Mouse (Mus musculus): Measurements from ENCODE around the gene Ntm. TPM values are rescaled to one million over a fixed set of nuclear protein-coding genes. Genes with fewer than 3 reads are reported as not detected.

Ntm gene
- polyA plus RNA-seq, 1 experiment, result not detected

GRCm38 (mm10) chr9:29272861-29273260, 690.1 kb downstream of the Ntm start:
- H3K79me2 ChIP-seq (ENCODE audit: control insufficient read depth, insufficient read depth), result no peaks in the 10 kb centered on the region
- H3K4me3 ChIP-seq (ENCODE audit: insufficient read depth, poor library complexity, severe bottlenecking), result no peak overlapping the region
- H3ac ChIP-seq (ENCODE audit: control insufficient read depth, insufficient read length, low read depth), result no peak overlapping the region
- TF ChIP-seq MYOD1 (IDR thresholded peaks at IDR 0.05; ENCODE audit: control insufficient read depth, insufficient read length, low read depth), result no peak
- TF ChIP-seq FOSL1 (IDR thresholded peaks at IDR 0.05; ENCODE audit: insufficient read depth, low read length, poor library complexity, severe bottlenecking), result no peak
- no peak for TF ChIP-seq MAX (IDR thresholded peaks at IDR 0.05)
- TF ChIP-seq USF1 (IDR thresholded peaks at IDR 0.05; ENCODE audit: low read depth), result no peak
- no peak for TF ChIP-seq CTCF (IDR thresholded peaks at IDR 0.05; ENCODE audit: control insufficient read depth, insufficient read depth, insufficient read length)
- no peak for TF ChIP-seq MYOG (IDR thresholded peaks at IDR 0.05; ENCODE audit: control insufficient read depth, extremely low read depth, insufficient read length)
- no peak for TF ChIP-seq CEBPB (IDR thresholded peaks at IDR 0.05; ENCODE audit: low read depth)
- no peaks in the 10 kb centered on the region for H3K27me3 ChIP-seq (ENCODE audit: control insufficient read depth, insufficient read depth, insufficient read length)
- H3K79me3 ChIP-seq (ENCODE audit: low read depth), result no peaks in the 10 kb centered on the region
- no peaks in the 10 kb centered on the region for H3K36me3 ChIP-seq (ENCODE audit: control insufficient read depth, insufficient read depth)

GRCm38 (mm10) chr9:29269988-29270387, 693.0 kb downstream of the Ntm start:
- H3K36me3 ChIP-seq (ENCODE audit: control insufficient read depth, insufficient read depth), result no peaks in the 10 kb centered on the region
- H3K79me2 ChIP-seq (ENCODE audit: control insufficient read depth, insufficient read depth), result no peaks in the 10 kb centered on the region
- H3K4me3 ChIP-seq (ENCODE audit: insufficient read depth, poor library complexity, severe bottlenecking), result no peak overlapping the region
- no peaks in the 10 kb centered on the region for H3K79me3 ChIP-seq (ENCODE audit: low read depth)
- TF ChIP-seq MAX (IDR thresholded peaks at IDR 0.05), result no peak
- H3K27me3 ChIP-seq (ENCODE audit: control insufficient read depth, insufficient read depth, insufficient read length), result no peaks in the 10 kb centered on the region
- no peak overlapping the region for H3ac ChIP-seq (ENCODE audit: control insufficient read depth, insufficient read length, low read depth)

GRCm38 (mm10) chr9:29269277-29269646, 693.7 kb downstream of the Ntm start:
- no peaks in the 10 kb centered on the region for H3K79me2 ChIP-seq (ENCODE audit: control insufficient read depth, insufficient read depth)
- H3K4me3 ChIP-seq (ENCODE audit: insufficient read depth, poor library complexity, severe bottlenecking), result no peak overlapping the region
- no peaks in the 10 kb centered on the region for H3K36me3 ChIP-seq (ENCODE audit: control insufficient read depth, insufficient read depth)
- H3ac ChIP-seq (ENCODE audit: control insufficient read depth, insufficient read length, low read depth), result no peak overlapping the region
- H3K27me3 ChIP-seq (ENCODE audit: control insufficient read depth, insufficient read depth, insufficient read length), result no peaks in the 10 kb centered on the region
- no peaks in the 10 kb centered on the region for H3K79me3 ChIP-seq (ENCODE audit: low read depth)
- TF ChIP-seq MYOG (IDR thresholded peaks at IDR 0.05; ENCODE audit: control insufficient read depth, extremely low read depth, insufficient read length) (no peak), MAX (IDR thresholded peaks at IDR 0.05) (no peak), USF1 (IDR thresholded peaks at IDR 0.05; ENCODE audit: low read depth) (no peak), CEBPB (IDR thresholded peaks at IDR 0.05; ENCODE audit: low read depth) (no peak), FOSL1 (IDR thresholded peaks at IDR 0.05; ENCODE audit: insufficient read depth, low read length, poor library complexity, severe bottlenecking) (no peak), CTCF (IDR thresholded peaks at IDR 0.05; ENCODE audit: control insufficient read depth, insufficient read depth, insufficient read length) (no peak), MYOD1 (IDR thresholded peaks at IDR 0.05; ENCODE audit: control insufficient read depth, insufficient read length, low read depth) (no peak)

DNA sequence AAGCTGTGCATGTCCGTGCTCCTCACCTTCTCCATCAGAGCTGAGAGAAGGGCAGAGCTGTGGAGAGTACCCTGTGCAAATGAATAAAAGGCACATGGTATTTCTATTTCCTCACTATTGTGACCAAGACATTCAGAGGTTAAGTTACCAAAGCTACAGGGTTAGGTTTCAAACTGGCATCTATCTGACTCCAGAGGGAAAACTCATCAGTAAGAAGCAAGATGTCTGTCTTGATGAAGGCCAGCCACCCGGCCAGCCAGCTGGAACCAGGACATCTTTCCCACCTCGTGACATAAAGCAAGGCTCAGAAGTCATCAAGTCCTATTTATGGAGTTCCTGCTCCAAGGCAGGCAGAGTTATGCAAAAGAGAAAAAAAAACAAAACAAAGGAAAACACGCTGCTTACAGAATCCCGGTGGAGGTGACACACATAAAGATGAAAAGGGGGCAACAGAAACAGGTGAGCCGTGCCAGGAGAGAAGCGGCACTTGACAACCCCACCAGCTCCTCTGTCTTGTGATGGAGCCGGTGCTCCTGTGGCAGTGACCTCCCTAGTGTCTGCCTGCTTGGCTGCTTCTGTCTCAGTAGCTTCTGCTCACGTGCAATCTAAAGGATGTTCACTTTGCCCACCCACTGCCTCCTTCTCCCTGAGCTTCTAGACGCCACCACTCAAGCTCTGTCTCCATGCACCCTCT, 694.2 kb downstream of the Ntm start:
- no peak overlapping the region for H3K4me3 ChIP-seq (ENCODE audit: insufficient read depth, poor library complexity, severe bottlenecking)
- TF ChIP-seq USF1 (IDR thresholded peaks at IDR 0.05; ENCODE audit: low read depth) (no peak), CEBPB (IDR thresholded peaks at IDR 0.05; ENCODE audit: low read depth) (no peak), CTCF (IDR thresholded peaks at IDR 0.05; ENCODE audit: control insufficient read depth, insufficient read depth, insufficient read length) (no peak), MAX (IDR thresholded peaks at IDR 0.05) (no peak), MYOG (IDR thresholded peaks at IDR 0.05; ENCODE audit: control insufficient read depth, extremely low read depth, insufficient read length) (no peak), FOSL1 (IDR thresholded peaks at IDR 0.05; ENCODE audit: insufficient read depth, low read length, poor library complexity, severe bottlenecking) (no peak)
- H3ac ChIP-seq (ENCODE audit: control insufficient read depth, insufficient read length, low read depth), result no peak overlapping the region
- no peaks in the 10 kb centered on the region for H3K27me3 ChIP-seq (ENCODE audit: control insufficient read depth, insufficient read depth, insufficient read length)
- no peaks in the 10 kb centered on the region for H3K79me3 ChIP-seq (ENCODE audit: low read depth)
- no peaks in the 10 kb centered on the region for H3K79me2 ChIP-seq (ENCODE audit: control insufficient read depth, insufficient read depth)
- no peaks in the 10 kb centered on the region for H3K36me3 ChIP-seq (ENCODE audit: control insufficient read depth, insufficient read depth)

- Histone ChIP-seq H3K79me2 (ENCODE audit: control insufficient read depth, insufficient read depth) (no peaks in the 10 kb centered on the region), H3K79me3 (ENCODE audit: low read depth) (no peaks in the 10 kb centered on the region), H3K36me3 (ENCODE audit: control insufficient read depth, insufficient read depth) (no peaks in the 10 kb centered on the region), H3K4me3 (ENCODE audit: insufficient read depth, poor library complexity, severe bottlenecking) (no peak overlapping the region), H3K27me3 (ENCODE audit: control insufficient read depth, insufficient read depth, insufficient read length) (no peaks in the 10 kb centered on the region), H3ac (ENCODE audit: control insufficient read depth, insufficient read length, low read depth) (no peak overlapping the region)
- TF ChIP-seq CEBPB (IDR thresholded peaks at IDR 0.05; ENCODE audit: low read depth) (no peak), CTCF (IDR thresholded peaks at IDR 0.05; ENCODE audit: control insufficient read depth, insufficient read depth, insufficient read length) (no peak), MAX (IDR thresholded peaks at IDR 0.05) (no peak), USF1 (IDR thresholded peaks at IDR 0.05; ENCODE audit: low read depth) (no peak), MYOG (IDR thresholded peaks at IDR 0.05; ENCODE audit: control insufficient read depth, extremely low read depth, insufficient read length) (no peak), MYOD1 (IDR thresholded peaks at IDR 0.05; ENCODE audit: control insufficient read depth, insufficient read length, low read depth) (no peak), FOSL1 (IDR thresholded peaks at IDR 0.05; ENCODE audit: insufficient read depth, low read length, poor library complexity, severe bottlenecking) (no peak)
Measured at GRCm38 (mm10) chr9:29267663-29268062, 695.3 kb downstream of the Ntm start.

DNA sequence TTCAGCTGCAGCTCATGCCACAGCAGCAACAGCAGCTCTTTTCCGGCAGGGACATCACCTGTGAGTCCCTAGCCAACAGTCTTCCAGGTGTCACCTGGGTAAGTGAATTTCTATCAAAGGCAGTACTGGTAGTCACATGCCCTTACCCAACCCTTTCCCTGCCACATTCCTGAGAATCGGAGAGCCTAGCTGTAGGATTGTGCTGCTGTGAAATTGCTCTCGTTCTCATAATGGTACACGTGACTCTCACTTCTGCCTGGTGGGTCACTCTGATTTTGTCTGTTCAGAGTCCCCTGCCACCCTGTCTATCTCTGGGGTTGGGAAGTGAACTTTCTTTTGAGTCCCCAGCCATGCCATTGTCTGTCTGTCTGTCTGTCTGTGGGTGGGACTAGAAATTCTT, 697.8 kb downstream of the Ntm start:
- Histone ChIP-seq H3K79me3 (ENCODE audit: low read depth) (no peaks in the 10 kb centered on the region), H3ac (ENCODE audit: control insufficient read depth, insufficient read length, low read depth) (no peak overlapping the region), H3K36me3 (ENCODE audit: control insufficient read depth, insufficient read depth) (no peaks in the 10 kb centered on the region), H3K79me2 (ENCODE audit: control insufficient read depth, insufficient read depth) (no peaks in the 10 kb centered on the region), H3K4me3 (ENCODE audit: insufficient read depth, poor library complexity, severe bottlenecking) (no peak overlapping the region), H3K27me3 (ENCODE audit: control insufficient read depth, insufficient read depth, insufficient read length) (no peaks in the 10 kb centered on the region)
- no peak for TF ChIP-seq MYOD1 (IDR thresholded peaks at IDR 0.05; ENCODE audit: control insufficient read depth, insufficient read length, low read depth)
- no peak for TF ChIP-seq FOSL1 (IDR thresholded peaks at IDR 0.05; ENCODE audit: insufficient read depth, low read length, poor library complexity, severe bottlenecking)
- no peak for TF ChIP-seq CTCF (IDR thresholded peaks at IDR 0.05; ENCODE audit: control insufficient read depth, insufficient read depth, insufficient read length)
- TF ChIP-seq CEBPB (IDR thresholded peaks at IDR 0.05; ENCODE audit: low read depth), result no peak
- no peak for TF ChIP-seq MYOG (IDR thresholded peaks at IDR 0.05; ENCODE audit: control insufficient read depth, extremely low read depth, insufficient read length)
- no peak for TF ChIP-seq USF1 (IDR thresholded peaks at IDR 0.05; ENCODE audit: low read depth)
- TF ChIP-seq MAX (IDR thresholded peaks at IDR 0.05), result no peak

Data from C2C12 (cell line).